Mouse (Mus musculus): ENCODE results near the gene Thnsl1. TPM values are rescaled to one million over a fixed set of nuclear protein-coding genes. Genes with fewer than 3 reads are reported as not detected.
A peak's percentile ranks its signal among the peaks of the same experiment; 100 is the strongest.

The Thnsl1 gene
- polyA plus RNA-seq (2015; fragmentation: Nextera tagmentation; extraction: Ambion mirVana), result 6.5 and 7.7 TPM in 2 replicates

- Histone ChIP-seq H3K36me3 (no peaks in the 10 kb centered on the region), H3K4me2 (replicated peaks) (peak within 1 kb of the TSS; percentile 86), H3K9me3 (replicated peaks) (no peaks in the 10 kb centered on the region), H3K4me3 (replicated peaks) (peak within 1 kb of the TSS; percentile 72), H3K4me1 (peaks cover 7% of the 10 kb centered on the region), H3K27ac (replicated peaks) (peak within 1 kb of the TSS; percentile 72), H3K27me3 (no peaks in the 10 kb centered on the region), H3K9ac (peak within 1 kb of the TSS; percentile 70)
- peak; percentile 98 for ATAC-seq (ENCODE audit: insufficient number of reproducible peaks, low FRiP score, low TSS enrichment, low read depth)
- 3% methylated on average over 43 of the region's 43 CpGs for WGBS
These were observed at the start of gene Thnsl1, which contains the start of gene Enkur for GRCm38 (mm10) chr2:21204912-21205830. Gene Thnsl1, plus strand, starts transcription at chr2:21205724. Gene Enkur, minus strand, starts transcription at chr2:21205365.

DNA sequence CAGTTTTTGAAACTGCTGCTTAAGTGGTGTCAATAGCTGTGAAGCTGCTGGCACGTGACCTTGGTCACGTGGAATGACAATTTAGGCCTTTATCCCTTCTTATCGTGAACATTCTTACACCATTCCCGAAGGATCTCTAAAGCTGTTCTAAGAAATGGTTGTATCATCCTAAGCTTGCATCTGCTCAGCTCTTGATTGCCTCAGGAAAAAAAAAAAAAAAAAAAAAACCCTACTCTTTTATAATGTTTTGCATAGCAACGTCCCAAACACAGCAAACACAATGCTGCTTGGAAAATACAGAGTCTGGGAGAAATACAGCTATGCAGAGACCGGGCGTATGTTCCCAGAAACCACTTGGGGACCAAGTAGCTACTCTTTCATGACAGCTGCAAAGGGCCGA, 41.2 kb upstream of the Thnsl1 start:
- H3K36me3 ChIP-seq, result no peaks in the 10 kb centered on the region
- no peaks in the 10 kb centered on the region; the same call in 1 of the 2 replicates for H3K9me3 ChIP-seq (replicated peaks)
- 65% methylated on average over 8 of the region's 8 CpGs for WGBS
- no peaks in the 10 kb centered on the region for H3K4me1 ChIP-seq
- ATAC-seq (ENCODE audit: insufficient number of reproducible peaks, low FRiP score, low TSS enrichment, low read depth), result no peak
- H3K27me3 ChIP-seq, result no peaks in the 10 kb centered on the region
- H3K27ac ChIP-seq (replicated peaks), result no peak overlapping the region
- no peak overlapping the region for H3K9ac ChIP-seq
- H3K4me2 ChIP-seq (replicated peaks), result no peak overlapping the region
- no peak overlapping the region for H3K4me3 ChIP-seq (replicated peaks)

- Histone ChIP-seq H3K4me3 (replicated peaks) (no peak overlapping the region), H3K36me3 (no peaks in the 10 kb centered on the region), H3K9ac (no peak overlapping the region), H3K4me2 (replicated peaks) (no peak overlapping the region), H3K4me1 (no peaks in the 10 kb centered on the region), H3K27me3 (no peaks in the 10 kb centered on the region), H3K9me3 (replicated peaks) (no peaks in the 10 kb centered on the region; the same call in 1 of the 2 replicates), H3K27ac (replicated peaks) (no peak overlapping the region)
- no peak for ATAC-seq (ENCODE audit: insufficient number of reproducible peaks, low FRiP score, low TSS enrichment, low read depth)
- WGBS, result 63% methylated on average over 1 of the region's 1 CpGs
These were observed 37.6 kb upstream of the Thnsl1 start for GRCm38 (mm10) chr2:21167916-21168315.

- 65% methylated on average over 3 of the region's 3 CpGs for WGBS
These were observed 32.7 kb upstream of the Thnsl1 start for GRCm38 (mm10) chr2:21172797-21173196.

DNA sequence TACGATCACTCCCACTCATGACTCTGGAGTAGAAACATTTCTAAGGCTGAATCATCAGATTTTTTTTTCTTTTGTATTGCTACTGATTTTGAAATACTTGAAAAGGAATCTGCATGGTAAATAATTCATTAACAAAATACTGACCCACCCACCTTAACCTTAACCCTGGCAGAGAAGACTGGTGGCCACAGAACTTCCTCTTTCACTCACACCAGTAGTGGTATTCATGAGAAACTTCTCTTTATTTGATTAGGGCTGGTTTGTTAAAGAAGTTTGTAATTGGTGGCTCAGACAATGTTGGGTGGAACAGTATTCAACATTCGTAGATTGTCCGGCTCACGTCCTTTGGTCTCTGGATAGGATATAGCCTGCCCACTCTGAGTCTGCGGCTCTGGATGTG, 26.4 kb upstream of the Thnsl1 start:
- ATAC-seq (ENCODE audit: insufficient number of reproducible peaks, low FRiP score, low TSS enrichment, low read depth), result no peak
- H3K9me3 ChIP-seq (replicated peaks), result no peaks in the 10 kb centered on the region
- no peaks in the 10 kb centered on the region for H3K36me3 ChIP-seq
- H3K4me3 ChIP-seq (replicated peaks), result no peak overlapping the region
- no peaks in the 10 kb centered on the region for H3K4me1 ChIP-seq
- H3K4me2 ChIP-seq (replicated peaks), result no peak overlapping the region
- WGBS, result 89% methylated on average over 5 of the region's 5 CpGs
- no peak overlapping the region for H3K9ac ChIP-seq
- H3K27me3 ChIP-seq, result no peaks in the 10 kb centered on the region
- H3K27ac ChIP-seq (replicated peaks), result no peak overlapping the region

More at GRCm38 (mm10) chr2:21172797-21173196, 32.7 kb upstream of the Thnsl1 start:
- no peaks in the 10 kb centered on the region for H3K36me3 ChIP-seq
- no peak overlapping the region for H3K4me3 ChIP-seq (replicated peaks)
- H3K9ac ChIP-seq, result no peak overlapping the region
- H3K27ac ChIP-seq (replicated peaks), result no peak overlapping the region
- H3K9me3 ChIP-seq (replicated peaks), result no peaks in the 10 kb centered on the region; the same call in 1 of the 2 replicates
- no peaks in the 10 kb centered on the region for H3K27me3 ChIP-seq
- ATAC-seq (ENCODE audit: insufficient number of reproducible peaks, low FRiP score, low TSS enrichment, low read depth), result no peak
- H3K4me1 ChIP-seq, result no peaks in the 10 kb centered on the region
- H3K4me2 ChIP-seq (replicated peaks), result no peak overlapping the region

DNA sequence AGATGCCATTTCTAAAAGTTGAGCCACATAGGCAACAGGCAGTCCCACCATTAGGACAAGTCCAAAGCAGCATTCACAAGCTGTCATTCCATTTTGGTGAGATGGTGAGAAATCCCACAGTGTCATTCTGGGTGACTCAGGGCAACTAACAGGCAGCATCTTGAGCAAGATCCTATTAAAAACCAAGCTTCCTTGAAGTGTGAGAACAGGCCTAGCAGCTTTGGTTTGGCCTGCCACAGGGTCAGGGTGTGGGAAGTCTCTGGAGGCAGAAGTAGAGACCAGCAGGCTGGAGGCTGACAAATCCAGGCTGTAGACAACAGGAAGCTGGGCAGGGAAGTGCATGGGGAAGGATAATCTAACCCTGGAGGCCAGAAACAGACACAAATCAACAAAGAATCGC, 22.7 kb upstream of the Thnsl1 start:
- H3K27ac ChIP-seq (replicated peaks), result no peak overlapping the region
- no peaks in the 10 kb centered on the region for H3K4me1 ChIP-seq
- H3K27me3 ChIP-seq, result no peaks in the 10 kb centered on the region
- H3K36me3 ChIP-seq, result no peaks in the 10 kb centered on the region
- H3K9me3 ChIP-seq (replicated peaks), result no peaks in the 10 kb centered on the region
- no peak overlapping the region for H3K4me2 ChIP-seq (replicated peaks)
- H3K4me3 ChIP-seq (replicated peaks), result no peak overlapping the region
- ATAC-seq (ENCODE audit: insufficient number of reproducible peaks, low FRiP score, low TSS enrichment, low read depth), result no peak
- 64% methylated on average over 1 of the region's 1 CpGs for WGBS
- H3K9ac ChIP-seq, result no peak overlapping the region

- H3K4me1 ChIP-seq, result no peaks in the 10 kb centered on the region
- no peaks in the 10 kb centered on the region for H3K9me3 ChIP-seq (replicated peaks)
- no peak overlapping the region for H3K9ac ChIP-seq
- WGBS, result 37% methylated on average over 7 of the region's 7 CpGs
- no peak overlapping the region for H3K4me3 ChIP-seq (replicated peaks)
- H3K36me3 ChIP-seq, result no peaks in the 10 kb centered on the region
- no peak for ATAC-seq (ENCODE audit: insufficient number of reproducible peaks, low FRiP score, low TSS enrichment, low read depth)
- H3K27me3 ChIP-seq, result no peaks in the 10 kb centered on the region
- H3K27ac ChIP-seq (replicated peaks), result no peak overlapping the region
- H3K4me2 ChIP-seq (replicated peaks), result no peak overlapping the region
These were observed 17.9 kb upstream of the Thnsl1 start for GRCm38 (mm10) chr2:21187576-21187975.

DNA sequence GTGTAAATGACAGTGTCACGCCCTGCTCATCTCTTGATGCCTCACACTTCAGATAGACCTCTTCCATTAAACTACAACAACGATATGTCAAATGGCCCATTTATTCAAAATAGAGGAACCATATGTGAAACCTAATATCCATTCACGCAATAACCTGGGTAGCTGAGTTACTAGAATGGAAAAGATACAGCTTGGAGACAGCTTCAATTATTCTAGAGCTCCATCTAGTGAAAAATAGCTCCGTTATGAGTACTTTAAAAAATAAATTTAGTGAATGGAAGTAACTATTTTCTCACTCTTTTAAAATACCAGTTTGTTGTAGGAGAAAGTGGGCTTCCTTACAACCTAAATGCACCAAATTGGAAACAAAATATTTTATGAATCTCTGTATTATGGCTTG, 16.9 kb upstream of the Thnsl1 start:
- WGBS, result 55% methylated on average over 4 of the region's 4 CpGs
- no peak overlapping the region for H3K4me2 ChIP-seq (replicated peaks)
- no peaks in the 10 kb centered on the region for H3K4me1 ChIP-seq

GRCm38 (mm10) chr2:21191232-21191631, 14.3 kb upstream of the Thnsl1 start:
- H3K27me3 ChIP-seq, result no peaks in the 10 kb centered on the region
- H3K4me1 ChIP-seq, result no peaks in the 10 kb centered on the region
- no peak for ATAC-seq (ENCODE audit: insufficient number of reproducible peaks, low FRiP score, low TSS enrichment, low read depth)
- no peak overlapping the region for H3K9ac ChIP-seq
- H3K27ac ChIP-seq (replicated peaks), result no peak overlapping the region
- H3K4me2 ChIP-seq (replicated peaks), result no peak overlapping the region
- no peaks in the 10 kb centered on the region for H3K36me3 ChIP-seq
- no peaks in the 10 kb centered on the region for H3K9me3 ChIP-seq (replicated peaks)
- no peak overlapping the region for H3K4me3 ChIP-seq (replicated peaks)
- 75% methylated on average over 1 of the region's 1 CpGs for WGBS

More for the DNA sequence above, 16.9 kb upstream of the Thnsl1 start:
- Histone ChIP-seq H3K9ac (no peak overlapping the region), H3K4me3 (replicated peaks) (no peak overlapping the region), H3K36me3 (no peaks in the 10 kb centered on the region), H3K27me3 (no peaks in the 10 kb centered on the region), H3K27ac (replicated peaks) (no peak overlapping the region), H3K9me3 (replicated peaks) (no peaks in the 10 kb centered on the region)
- ATAC-seq (ENCODE audit: insufficient number of reproducible peaks, low FRiP score, low TSS enrichment, low read depth), result no peak

GRCm38 (mm10) chr2:21195233-21195632, 10.3 kb upstream of the Thnsl1 start:
- no peak overlapping the region for H3K4me2 ChIP-seq (replicated peaks)
- no peak overlapping the region for H3K4me3 ChIP-seq (replicated peaks)
- H3K9ac ChIP-seq, result no peak overlapping the region
- H3K9me3 ChIP-seq (replicated peaks), result no peaks in the 10 kb centered on the region
- H3K36me3 ChIP-seq, result no peaks in the 10 kb centered on the region
- WGBS, result 91% methylated on average over 5 of the region's 5 CpGs
- H3K4me1 ChIP-seq, result no peaks in the 10 kb centered on the region
- H3K27ac ChIP-seq (replicated peaks), result no peak overlapping the region
- no peak for ATAC-seq (ENCODE audit: insufficient number of reproducible peaks, low FRiP score, low TSS enrichment, low read depth)
- no peaks in the 10 kb centered on the region for H3K27me3 ChIP-seq

- H3K4me1 ChIP-seq, result no peaks in the 10 kb centered on the region
- no peak overlapping the region for H3K4me2 ChIP-seq (replicated peaks)
- no peaks in the 10 kb centered on the region for H3K36me3 ChIP-seq
- H3K27ac ChIP-seq (replicated peaks), result no peak overlapping the region
- 39% methylated on average over 3 of the region's 3 CpGs for WGBS
- H3K27me3 ChIP-seq, result no peaks in the 10 kb centered on the region
- H3K9ac ChIP-seq, result no peak overlapping the region
- H3K9me3 ChIP-seq (replicated peaks), result no peaks in the 10 kb centered on the region
- ATAC-seq (ENCODE audit: insufficient number of reproducible peaks, low FRiP score, low TSS enrichment, low read depth), result no peak
- H3K4me3 ChIP-seq (replicated peaks), result no peak overlapping the region
These were observed 6.5 kb upstream of the Thnsl1 start for GRCm38 (mm10) chr2:21199051-21199450.

All from embryonic facial prominence, embryonic 15.5 days (tissue).